Mouse (Mus musculus) liver, adult 2 months (tissue): ENCODE measurements around the gene Setd5. TPM values are rescaled to one million over a fixed set of nuclear protein-coding genes. Genes with fewer than 3 reads are reported as not detected.
A peak's percentile ranks its signal among the peaks of the same experiment; 100 is the strongest.

Source experiments
- DNase-seq: peaks from one replicate; pipeline ENCODE4 v3.0.0-alpha.2; 2011; ENCODE audit warnings: low read depth, low spot score; ENCODE audit errors: extremely low read depth
- H3K27ac ChIP-seq: fragments of 200-500 bp; replicated peaks from 2 replicates; pipeline ENCODE4 v1.5.1; 2012; ENCODE audit warnings: low read depth, mild to moderate bottlenecking, control low read depth, inconsistent platforms, low read length; ENCODE audit not compliant: insufficient read depth
- H3K27me3 ChIP-seq: fragments of 200-500 bp; 2 replicates; pipeline ENCODE4 v1.6.1; 2012; ENCODE audit warnings: mild to moderate bottlenecking, moderate library complexity, low read length, inconsistent platforms; ENCODE audit not compliant: control insufficient read depth, insufficient read depth
- H3K36me3 ChIP-seq: fragments of 200-500 bp; 2 replicates; pipeline ENCODE4 v1.6.1; 2012; ENCODE audit warnings: low read length, inconsistent platforms; ENCODE audit not compliant: control insufficient read depth, insufficient read depth
- H3K4me1 ChIP-seq: fragments of 200-500 bp; 2 replicates; pipeline ENCODE4 v1.6.1; 2011; ENCODE audit warnings: low read length; ENCODE audit not compliant: control insufficient read depth, insufficient read depth
- H3K4me3 ChIP-seq: fragments of 200-500 bp; 2 replicates; pipeline ENCODE4 v1.5.1; 2011; ENCODE audit warnings: low read depth, mild to moderate bottlenecking, control low read depth, low read length, moderate library complexity; ENCODE audit not compliant: insufficient read depth
- H3K79me2 ChIP-seq: fragments of 200-500 bp; 2 replicates; pipeline ENCODE4 v1.6.1; 2012; ENCODE audit warnings: inconsistent platforms, mild to moderate bottlenecking, low read length, moderate library complexity; ENCODE audit not compliant: control insufficient read depth, insufficient read depth
- H3K9ac ChIP-seq: fragments of 200-500 bp; 2 replicates; pipeline ENCODE4 v1.6.1; 2012; ENCODE audit warnings: low read depth, mild to moderate bottlenecking, control low read depth, inconsistent platforms, low read length
- CTCF ChIP-seq: fragments of 200-500 bp; IDR thresholded peaks from 2 replicates; pipeline ENCODE4 v1.5.1; 2011; ENCODE audit warnings: low read depth, low read length, control low read depth
- POLR2A ChIP-seq: fragments of 200-500 bp; IDR thresholded peaks from 2 replicates; pipeline ENCODE4 v1.6.1; 2011; ENCODE audit warnings: low read length, control low read depth; ENCODE audit not compliant: insufficient read depth; ENCODE audit errors: extremely low read depth
- WGBS: fragments of 180-500 bp; shearing (Covaris S2); methylation state at CpG from one replicate; pipeline ENCODE4 v1.1.7; 2018; 5-methylcytosine and 5-hydroxymethylcytosine counted together
- polyA plus RNA-seq: library from polyadenylated mRNA; depleted of rRNA; stranded (reverse); fragments of >200 nt; gene quantifications from 2 replicates; pipeline ENCODE4 v1.2.3, GENCODE M21; 2012
- total RNA-seq: library from RNA; depleted of rRNA; stranded (reverse); fragments of >200 nt; gene quantifications from 2 replicates; pipeline ENCODE4 v1.2.3, GENCODE M21; 2014

Gene Setd5
- total and polyA plus RNA-seq, 2 experiments = 11.8 to 28.1 TPM

DNA sequence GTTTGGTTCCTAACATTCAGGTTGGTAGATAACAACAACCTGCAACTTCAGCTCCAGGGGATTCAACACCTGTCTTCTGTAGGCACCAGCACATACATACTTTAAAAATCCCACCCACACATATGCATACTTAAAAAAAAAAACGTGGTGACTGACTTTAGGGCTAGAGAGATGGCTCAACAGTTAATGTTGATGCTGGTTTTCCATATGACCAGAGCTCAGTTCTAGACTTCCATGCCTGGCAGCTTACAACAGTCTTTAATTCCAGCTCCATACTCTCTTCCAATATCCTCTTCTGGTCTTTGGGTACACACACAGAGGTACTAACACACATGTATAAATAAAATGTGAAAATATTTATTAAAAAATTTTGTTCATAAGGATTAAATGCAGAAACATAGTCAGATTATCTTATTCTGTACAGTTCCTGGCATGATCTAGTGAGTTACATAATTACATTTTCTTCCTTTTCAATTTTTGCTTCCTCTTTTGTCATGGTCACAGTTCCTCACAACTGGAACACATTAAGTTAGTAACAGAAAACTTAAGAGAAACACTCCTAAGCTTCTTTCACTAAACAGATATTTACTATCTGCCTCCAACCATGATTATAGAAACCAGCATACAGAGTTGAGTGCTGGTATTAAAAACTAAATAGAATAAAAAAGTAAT is 16.1 kb upstream of the Setd5 start:
- Histone ChIP-seq H3K27ac (no peak overlapping the region), H3K4me1 (peaks cover 14% of the 10 kb centered on the region; the same call in 1 of the 2 replicates), H3K4me3 (no peak overlapping the region), H3K9ac (no peak overlapping the region), H3K79me2 (peaks cover 2% of the 10 kb centered on the region; the same call in 1 of the 2 replicates), H3K27me3 (no peaks in the 10 kb centered on the region), H3K36me3 (peaks cover 46% of the 10 kb centered on the region)
- no peak for DNase-seq
- no peak for TF ChIP-seq CTCF
- TF ChIP-seq POLR2A = no peak
- 71% methylated on average over 1 of the region's 1 CpGs for WGBS

DNA sequence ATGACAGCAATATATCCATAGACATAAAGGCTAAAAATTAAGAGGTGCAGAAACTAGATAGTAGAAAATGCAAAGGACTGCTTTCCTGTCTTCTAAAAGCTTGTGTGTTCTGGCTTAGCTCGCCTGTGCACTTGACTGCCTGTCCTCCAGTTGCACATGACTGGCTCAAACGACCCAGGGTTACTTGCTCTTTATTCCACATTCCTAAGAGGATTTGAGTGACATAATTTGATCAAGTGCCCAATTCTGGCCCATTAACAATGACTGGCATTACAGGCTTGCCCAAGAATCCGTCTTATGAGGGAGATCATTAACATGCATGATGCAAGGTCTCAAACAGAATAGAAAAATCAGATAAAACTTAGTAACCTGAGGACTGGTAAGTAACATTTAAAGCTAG is 14.9 kb upstream of the Setd5 start:
- Histone ChIP-seq H3K27me3 (no peaks in the 10 kb centered on the region), H3K4me1 (peaks cover 14% of the 10 kb centered on the region; the same call in 1 of the 2 replicates), H3K4me3 (no peak overlapping the region), H3K36me3 (peaks cover 52% of the 10 kb centered on the region), H3K27ac (0 out of 2 replicates have a peak overlapping the region, but pooled peaks have one; percentile 22), H3K9ac (no peak overlapping the region), H3K79me2 (peaks cover 2% of the 10 kb centered on the region; the same call in 1 of the 2 replicates)
- WGBS = 18% methylated on average over 3 of the region's 3 CpGs
- TF ChIP-seq POLR2A = no peak
- TF ChIP-seq CTCF = no peak
- peak; percentile 85 for DNase-seq

DNA sequence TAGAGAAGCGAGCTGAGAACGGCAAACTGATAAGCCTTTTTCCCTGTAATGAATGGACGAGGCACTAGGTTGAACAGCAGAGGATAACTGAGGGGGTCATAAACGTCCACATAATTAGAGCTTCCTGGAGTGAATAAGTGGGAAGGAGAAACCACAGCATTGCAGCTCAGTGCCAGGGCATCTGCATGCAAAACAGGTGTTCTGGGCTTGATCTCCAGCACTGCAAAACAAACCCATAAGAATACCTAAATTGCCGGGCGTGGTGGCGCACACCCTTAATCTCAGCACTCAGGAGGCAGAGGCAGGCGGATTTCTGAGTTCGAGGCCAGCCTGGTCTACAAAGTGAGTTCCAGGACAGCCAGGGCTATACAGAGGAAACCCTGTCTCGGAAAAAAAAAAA is 13.8 kb upstream of the Setd5 start:
- Histone ChIP-seq H3K27me3 (no peaks in the 10 kb centered on the region), H3K27ac (no peak overlapping the region), H3K9ac (no peak overlapping the region), H3K4me3 (no peak overlapping the region), H3K36me3 (peaks cover 58% of the 10 kb centered on the region), H3K4me1 (peaks cover 16% of the 10 kb centered on the region; the same call in 1 of the 2 replicates), H3K79me2 (peaks cover 5% of the 10 kb centered on the region; the same call in 1 of the 2 replicates)
- 89% methylated on average over 10 of the region's 10 CpGs for WGBS
- no peak for DNase-seq
- TF ChIP-seq CTCF (no peak), POLR2A (no peak)

DNA sequence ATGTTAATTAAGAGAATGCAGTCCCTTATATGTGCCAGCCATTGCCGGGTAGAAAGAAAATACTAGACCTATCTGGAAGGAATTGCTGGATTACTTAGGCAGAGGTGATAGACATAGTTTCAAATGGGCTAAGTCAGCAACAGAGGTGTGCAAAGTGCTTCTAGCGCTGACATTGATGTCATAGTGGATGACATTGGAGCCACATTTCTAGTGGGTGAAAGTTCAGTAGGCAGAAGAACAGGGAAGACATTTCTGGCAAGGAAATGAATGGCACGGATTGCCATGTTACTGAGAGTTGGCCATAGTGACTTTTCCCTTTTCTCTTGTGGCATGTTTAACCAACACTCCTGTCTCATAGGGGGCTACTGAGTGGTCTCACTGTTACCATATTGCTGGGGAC is 12.0 kb upstream of the Setd5 start:
- peak; percentile 87 for DNase-seq
- H3K79me2 ChIP-seq = peaks cover 8% of the 10 kb centered on the region; the same call in 1 of the 2 replicates
- 32% methylated on average over 3 of the region's 3 CpGs for WGBS
- H3K4me3 ChIP-seq = no peak overlapping the region
- H3K9ac ChIP-seq = no peak overlapping the region
- no peak overlapping the region; the same call in 1 of the 2 replicates for H3K27ac ChIP-seq
- peaks cover 61% of the 10 kb centered on the region for H3K36me3 ChIP-seq
- peaks cover 23% of the 10 kb centered on the region for H3K4me1 ChIP-seq
- no peaks in the 10 kb centered on the region for H3K27me3 ChIP-seq
- no peak for TF ChIP-seq CTCF
- TF ChIP-seq POLR2A = no peak

DNA sequence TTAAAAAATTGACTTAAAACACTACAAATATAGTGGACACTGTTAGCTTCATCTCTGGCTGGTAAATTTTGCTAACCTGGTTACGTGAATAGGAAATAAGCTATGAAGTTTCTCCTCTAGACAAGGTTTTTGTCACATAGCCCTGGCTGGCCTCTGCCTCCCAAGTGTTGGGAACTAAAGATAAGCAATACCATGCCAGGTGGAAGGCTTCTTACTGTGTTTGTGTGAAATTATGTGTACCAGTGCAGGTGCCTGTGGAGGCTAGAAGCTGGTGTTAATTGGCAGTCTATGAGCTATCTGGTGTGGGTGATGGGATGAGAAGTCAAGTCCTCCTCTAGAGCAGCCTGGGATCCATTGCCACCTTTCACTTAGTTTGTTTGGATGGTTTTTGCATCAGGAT is 8.0 kb upstream of the Setd5 start:
- Histone ChIP-seq H3K36me3 (peaks cover 49% of the 10 kb centered on the region), H3K27me3 (no peaks in the 10 kb centered on the region), H3K79me2 (peaks cover 13% of the 10 kb centered on the region; the same call in 1 of the 2 replicates), H3K4me1 (peaks cover 25% of the 10 kb centered on the region), H3K4me3 (no peak overlapping the region), H3K27ac (no peak overlapping the region), H3K9ac (no peak overlapping the region)
- TF ChIP-seq POLR2A = no peak
- TF ChIP-seq CTCF = no peak
- no peak for DNase-seq
- 81% methylated on average over 1 of the region's 1 CpGs for WGBS

DNA sequence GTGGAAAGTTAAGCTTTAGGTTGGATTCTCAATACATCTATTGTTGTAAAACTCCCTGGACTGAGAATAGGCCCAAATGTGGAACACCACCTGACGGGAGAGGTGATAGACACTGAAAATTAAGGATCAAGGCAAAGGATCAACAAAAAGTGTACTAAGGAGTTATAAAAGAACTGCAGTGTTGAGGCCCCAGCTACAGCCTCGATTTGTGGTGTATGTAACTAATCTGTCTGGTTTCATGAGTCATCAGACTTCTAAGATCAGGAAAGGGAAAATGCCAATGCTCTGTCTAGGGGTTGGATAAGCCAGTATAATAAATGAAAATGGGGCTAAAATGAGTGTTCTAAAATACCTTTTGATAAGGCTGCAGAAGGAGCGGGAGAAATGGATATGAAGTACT is 1.9 kb upstream of the Setd5 start:
- DNase-seq = no peak
- Histone ChIP-seq H3K27ac (no peak overlapping the region), H3K4me3 (peak overlapping the region; percentile 88; the same call in 1 of the 2 replicates)

More for the DNA sequence above, 1.9 kb upstream of the Setd5 start:
- peaks cover 4% of the 10 kb centered on the region for H3K36me3 ChIP-seq
- H3K79me2 ChIP-seq = peaks cover 15% of the 10 kb centered on the region; the same call in 1 of the 2 replicates
- H3K4me1 ChIP-seq = peaks cover 9% of the 10 kb centered on the region
- no peak overlapping the region for H3K9ac ChIP-seq
- no peak for TF ChIP-seq POLR2A
- TF ChIP-seq CTCF = no peak
- 12% methylated on average over 3 of the region's 3 CpGs for WGBS
- no peaks in the 10 kb centered on the region for H3K27me3 ChIP-seq
